Mouse (Mus musculus) embryonic fibroblast, embryonic 13.5 days (primary cell): ENCODE measurements around the gene Fat3.

Experiments
- CTCF ChIP-seq: IDR thresholded peaks from 2 replicates; pipeline ENCODE4 v1.5.1; 2011; ENCODE audit warnings: mild to moderate bottlenecking, control low read depth, low read length, moderate library complexity, borderline replicate concordance; ENCODE audit not compliant: insufficient read depth
- POLR2A ChIP-seq: IDR thresholded peaks from 2 replicates; pipeline ENCODE4 v1.6.1; 2011; ENCODE audit warnings: low read depth, mild to moderate bottlenecking, control low read depth, low read length, moderate library complexity

DNA sequence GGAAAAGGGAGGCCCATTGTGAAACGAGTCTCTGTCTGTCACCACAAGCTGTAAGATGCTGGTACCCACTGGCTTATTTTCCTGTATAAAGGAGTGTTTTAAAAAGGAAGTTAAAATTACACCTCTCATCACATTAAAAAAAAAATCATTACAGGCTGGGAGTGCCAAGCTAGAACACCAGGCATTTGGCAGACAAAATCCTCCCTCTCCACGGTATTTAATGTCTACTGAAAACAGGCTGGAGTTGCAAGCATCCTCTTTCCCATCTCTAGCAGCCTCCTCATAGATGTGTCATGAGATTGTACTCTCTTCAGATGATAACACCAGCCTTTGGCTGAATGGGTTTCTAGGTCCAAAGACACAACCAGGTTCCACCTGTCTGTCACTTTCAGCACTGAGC lies 538.2 kb downstream of the Fat3 start:
- TF ChIP-seq CTCF (no peak), POLR2A (no peak)
